Mouse (Mus musculus) layer of hippocampus, postnatal 14 days (tissue): ENCODE measurements around the gene Lce1f. TPM values are rescaled to one million over a fixed set of nuclear protein-coding genes. Genes with fewer than 3 reads are reported as not detected.

ENCODE experiments used
- DNase-seq, 2 experiments: peaks; one replicate each; pipeline ENCODE4 v3.0.0; 2021 to 2022; ENCODE audit warnings: low spot score in 2 of 2, mixed read lengths in 1 of 2
- long read RNA-seq, 2 experiments: library from polyadenylated mRNA; stranded (forward); transcript quantifications; one replicate each; pipeline ENCODE4 v2.0.0; 2021
- total RNA-seq, 2 experiments: library from RNA; stranded (reverse); gene quantifications; 2 replicates each; pipeline ENCODE4 v1.2.3; 2021

Lce1f gene
- total RNA-seq, result not detected
- long read RNA-seq, experiment 1, result 0 reads
- long read RNA-seq, experiment 2, result 0 reads

- DNase-seq, result no peak
Observed at GRCm38 (mm10) chr3:92720250-92720649, at the start of gene Lce1f. Gene Lce1f, minus strand, starts transcription at chr3:92720350.

GRCm38 (mm10) chr3:92764965-92765364 lies 44.8 kb upstream of the Lce1f start, which contains the start of gene Lce1h:
Gene Lce1h, minus strand, starts transcription at chr3:92765065.
- DNase-seq, result no peak

GRCm38 (mm10) chr3:92753197-92753596 lies 33.0 kb upstream of the Lce1f start:
- no peak for DNase-seq

GRCm38 (mm10) chr3:92752238-92752637 lies 32.1 kb upstream of the Lce1f start, which contains the start of gene Lce1g:
Gene Lce1g, minus strand, starts transcription at chr3:92752338.
- DNase-seq, result no peak

- no peak for DNase-seq
Observed at GRCm38 (mm10) chr3:92738996-92739395, 18.8 kb upstream of the Lce1f start, which contains the start of gene Gm38119. Gene Gm38119, minus strand, starts transcription at chr3:92739096.

- DNase-seq, result no peak
Observed at GRCm38 (mm10) chr3:92722631-92723030, 2.5 kb upstream of the Lce1f start.

- no peak for DNase-seq
Observed at GRCm38 (mm10) chr3:92715122-92715521, 5.0 kb downstream of the Lce1f start.

GRCm38 (mm10) chr3:92708974-92709373 lies 11.2 kb downstream of the Lce1f start, which contains the start of gene Lce1e:
Gene Lce1e, minus strand, starts transcription at chr3:92709074.
- DNase-seq, result no peak

GRCm38 (mm10) chr3:92694613-92695012 lies 25.5 kb downstream of the Lce1f start:
- DNase-seq, result no peak

- DNase-seq, result no peak
Observed at GRCm38 (mm10) chr3:92691688-92692087, 28.5 kb downstream of the Lce1f start.

GRCm38 (mm10) chr3:92689154-92689553 lies 31.0 kb downstream of the Lce1f start:
- peak in 1 of 2 experiments; percentile 2 for DNase-seq

- DNase-seq, result no peak
Observed at GRCm38 (mm10) chr3:92687110-92687509, 33.0 kb downstream of the Lce1f start, which contains the start of gene Lce1d. Gene Lce1d, minus strand, starts transcription at chr3:92687210.

- no peak for DNase-seq
Observed at GRCm38 (mm10) chr3:92678947-92679346, 41.2 kb downstream of the Lce1f start, which contains the start of gene Lce1c. Gene Lce1c, plus strand, starts transcription at chr3:92679247.

GRCm38 (mm10) chr3:92670215-92670614 lies 49.9 kb downstream of the Lce1f start, which contains the start of gene Lce1a2:
Gene Lce1a2, minus strand, starts transcription at chr3:92670315.
- no peak for DNase-seq

Other genes starting within 250 kb of the Lce1f start
- gene Sprr1a, start 234.5 kb downstream of the Lce1f start, total RNA-seq, result not detected
- not detected for gene Sprr4, start 219.9 kb downstream of the Lce1f start, total RNA-seq
- gene 2310046K23Rik, start 185.8 kb downstream of the Lce1f start, total RNA-seq, result not detected
- gene Ivl, start 146.6 kb downstream of the Lce1f start, total RNA-seq, result not detected
- gene Smcp, start 131.4 kb downstream of the Lce1f start, total RNA-seq, result not detected
- not detected for gene 2210017I01Rik, start 112.9 kb downstream of the Lce1f start, total RNA-seq
- not detected for gene Lce6a, start 98.7 kb downstream of the Lce1f start, total RNA-seq
- not detected for gene Lce1a1, start 72.0 kb downstream of the Lce1f start, total RNA-seq
- gene Lce1b, start 63.4 kb downstream of the Lce1f start, total RNA-seq, result not detected
- not detected for gene Lce1a2, start 50.0 kb downstream of the Lce1f start, total RNA-seq
- gene Lce1c, start 41.1 kb downstream of the Lce1f start, total RNA-seq, result not detected
- not detected for gene Lce1d, start 33.1 kb downstream of the Lce1f start, total RNA-seq
- not detected for gene Lce1e, start 11.3 kb downstream of the Lce1f start, total RNA-seq
- gene Gm38119, start 18.7 kb upstream of the Lce1f start, total RNA-seq, result not detected
- not detected for gene Lce1g, start 32.0 kb upstream of the Lce1f start, total RNA-seq
- gene Lce1h, start 44.7 kb upstream of the Lce1f start, total RNA-seq, result not detected
- gene Lce1i, start 58.5 kb upstream of the Lce1f start, total RNA-seq, result not detected
- gene Lce1j, start 70.2 kb upstream of the Lce1f start, total RNA-seq, result not detected
- not detected for gene Lce1k, start 87.5 kb upstream of the Lce1f start, total RNA-seq
- gene Kprp, start 106.9 kb upstream of the Lce1f start, total RNA-seq, result not detected
- not detected for gene Lce1l, start 130.9 kb upstream of the Lce1f start, total RNA-seq
- not detected for gene 2310050C09Rik, start 149.9 kb upstream of the Lce1f start, total RNA-seq
- gene Lce3a, start 205.9 kb upstream of the Lce1f start, total RNA-seq, result not detected
- gene Lce3b, start 212.6 kb upstream of the Lce1f start, total RNA-seq, result not detected
- not detected for gene Lce3c, start 224.1 kb upstream of the Lce1f start, total RNA-seq
- not detected for gene Lce3d, start 237.0 kb upstream of the Lce1f start, total RNA-seq
- gene Lce3e, start 246.7 kb upstream of the Lce1f start, total RNA-seq, result not detected